Mouse (Mus musculus) erythroblast, embryonic 14.5 days (primary cell): ENCODE results near the gene Spg7. TPM values are rescaled to one million over a fixed set of nuclear protein-coding genes. Genes with fewer than 3 reads are reported as not detected.

Source experiments
- H3K27me3 ChIP-seq: 2 replicates; pipeline ENCODE4 v1.6.1; 2012; ENCODE audit warnings: inconsistent platforms; ENCODE audit not compliant: control insufficient read depth
- H3K36me3 ChIP-seq: 2 replicates; pipeline ENCODE4 v1.6.1; 2012; ENCODE audit warnings: mild to moderate bottlenecking, inconsistent platforms; ENCODE audit not compliant: control insufficient read depth
- H3K4me1 ChIP-seq: 2 replicates; pipeline ENCODE4 v1.6.1; 2012; ENCODE audit warnings: inconsistent platforms; ENCODE audit not compliant: control insufficient read depth
- H3K4me3 ChIP-seq: replicated peaks from 2 replicates; pipeline ENCODE3; 2012; ENCODE audit warnings: moderate library complexity, mild to moderate bottlenecking, inconsistent platforms
- H3K9me3 ChIP-seq: 2 replicates; pipeline ENCODE4 v1.6.1; 2012; ENCODE audit warnings: low read length, inconsistent platforms, mixed read lengths; ENCODE audit not compliant: control insufficient read depth
- GATA1 ChIP-seq: IDR thresholded peaks from 2 replicates; pipeline ENCODE4 v1.6.1; 2012; ENCODE audit warnings: low read length, inconsistent platforms, mixed read lengths
- TAL1 ChIP-seq: IDR thresholded peaks from 3 replicates; pipeline ENCODE4 v1.6.1; 2012; ENCODE audit warnings: low read length, inconsistent platforms, mixed read lengths
- polyA plus RNA-seq: library from polyadenylated mRNA; stranded (reverse); fragments of >175 nt; gene quantifications from 2 replicates; pipeline ENCODE4 v1.2.3, GENCODE M21; 2012

The Spg7 gene
- 5.5 and 6.3 TPM in 2 replicates for polyA plus RNA-seq

GRCm38 (mm10) chr8:123062721-123063120, at the start of gene Spg7:
Gene Spg7 (plus strand): TSS chr8:123062942.
- Histone ChIP-seq H3K4me1 (peaks cover 40% of the 10 kb centered on the region), H3K4me3 (no peak within 1 kb of the TSS), H3K27me3 (no peaks in the 10 kb centered on the region), H3K9me3 (0 out of 2 replicates have a peak, but pooled peaks cover 2% of the 10 kb centered on the region), H3K36me3 (peaks cover 18% of the 10 kb centered on the region)
- TF ChIP-seq TAL1 (no peak), GATA1 (no peak)

- Histone ChIP-seq H3K4me1 (peaks cover 33% of the 10 kb centered on the region), H3K36me3 (peaks cover 69% of the 10 kb centered on the region), H3K27me3 (no peaks in the 10 kb centered on the region), H3K9me3 (no peaks in the 10 kb centered on the region), H3K4me3 (no peak overlapping the region)
- TF ChIP-seq TAL1 (no peak), GATA1 (no peak)
These were observed 48.3 kb upstream of the Spg7 start for GRCm38 (mm10) chr8:123014429-123014828.

- TF ChIP-seq GATA1 (no peak), TAL1 (no peak)
- no peak overlapping the region for H3K4me3 ChIP-seq
- no peaks in the 10 kb centered on the region for H3K27me3 ChIP-seq
- no peaks in the 10 kb centered on the region for H3K9me3 ChIP-seq
- peaks cover 64% of the 10 kb centered on the region for H3K36me3 ChIP-seq
- H3K4me1 ChIP-seq: peaks cover 31% of the 10 kb centered on the region
These were observed 47.7 kb upstream of the Spg7 start for GRCm38 (mm10) chr8:123015074-123015473.

GRCm38 (mm10) chr8:123017143-123017542, 45.6 kb upstream of the Spg7 start:
- no peak for TF ChIP-seq TAL1
- TF ChIP-seq GATA1: no peak
- peaks cover 32% of the 10 kb centered on the region for H3K4me1 ChIP-seq
- no peaks in the 10 kb centered on the region for H3K27me3 ChIP-seq
- H3K36me3 ChIP-seq: peaks cover 60% of the 10 kb centered on the region
- no peak overlapping the region for H3K4me3 ChIP-seq
- H3K9me3 ChIP-seq: no peaks in the 10 kb centered on the region

GRCm38 (mm10) chr8:123018484-123019164, 44.1 kb upstream of the Spg7 start:
- Histone ChIP-seq H3K27me3 (no peaks in the 10 kb centered on the region), H3K4me3 (no peak overlapping the region), H3K9me3 (no peaks in the 10 kb centered on the region), H3K36me3 (peaks cover 55% of the 10 kb centered on the region), H3K4me1 (peaks cover 35% of the 10 kb centered on the region)
- no peak for TF ChIP-seq TAL1
- no peak for TF ChIP-seq GATA1

GRCm38 (mm10) chr8:123020084-123020483, 42.7 kb upstream of the Spg7 start:
- Histone ChIP-seq H3K36me3 (peaks cover 46% of the 10 kb centered on the region), H3K4me1 (peaks cover 34% of the 10 kb centered on the region)

GRCm38 (mm10) chr8:123020859-123021258, 41.9 kb upstream of the Spg7 start:
- H3K36me3 ChIP-seq: peaks cover 44% of the 10 kb centered on the region
- no peaks in the 10 kb centered on the region for H3K27me3 ChIP-seq
- no peak overlapping the region for H3K4me3 ChIP-seq
- no peak for TF ChIP-seq GATA1
- TF ChIP-seq TAL1: no peak
- H3K9me3 ChIP-seq: no peaks in the 10 kb centered on the region
- peaks cover 41% of the 10 kb centered on the region for H3K4me1 ChIP-seq

More at GRCm38 (mm10) chr8:123020084-123020483, 42.7 kb upstream of the Spg7 start:
- Histone ChIP-seq H3K9me3 (no peaks in the 10 kb centered on the region), H3K27me3 (no peaks in the 10 kb centered on the region), H3K4me3 (no peak overlapping the region)
- TF ChIP-seq GATA1 (no peak), TAL1 (no peak)

GRCm38 (mm10) chr8:123021259-123021658, 41.5 kb upstream of the Spg7 start:
- Histone ChIP-seq H3K4me3 (no peak overlapping the region), H3K27me3 (no peaks in the 10 kb centered on the region), H3K4me1 (peaks cover 44% of the 10 kb centered on the region), H3K36me3 (peaks cover 40% of the 10 kb centered on the region), H3K9me3 (no peaks in the 10 kb centered on the region)
- TF ChIP-seq GATA1: no peak

GRCm38 (mm10) chr8:123022727-123023126, 40.0 kb upstream of the Spg7 start:
- H3K4me3 ChIP-seq: no peak overlapping the region
- no peaks in the 10 kb centered on the region for H3K27me3 ChIP-seq
- no peaks in the 10 kb centered on the region for H3K9me3 ChIP-seq
- TF ChIP-seq GATA1: no peak
- no peak for TF ChIP-seq TAL1
- peaks cover 26% of the 10 kb centered on the region for H3K36me3 ChIP-seq
- H3K4me1 ChIP-seq: peaks cover 46% of the 10 kb centered on the region
